Mouse (Mus musculus) spleen, adult 2 months (tissue): ENCODE measurements around the gene Abcf2. TPM values are rescaled to one million over a fixed set of nuclear protein-coding genes. Genes with fewer than 3 reads are reported as not detected.
"Not testable (repeated sequence)": the region's sequence is repeated elsewhere in the genome, so short reads cannot be mapped to it uniquely, and the experiment has no call there.

ENCODE experiments used
- DNase-seq, 2 experiments: peaks; one replicate each; pipeline versions ENCODE4 v3.0.0 to v3.0.0-alpha.2; 2012 to 2021; ENCODE audit warnings: low spot score in 2 of 2, low read depth in 1 of 2
- H3K27ac ChIP-seq: fragments of 200-500 bp; 2 replicates; pipeline ENCODE4 v1.5.1; 2012; ENCODE audit warnings: low read length, inconsistent platforms; ENCODE audit not compliant: insufficient read depth
- H3K27me3 ChIP-seq: fragments of 200-500 bp; 2 replicates; pipeline ENCODE4 v1.6.1; 2012; ENCODE audit warnings: mild to moderate bottlenecking, moderate library complexity, low read length, inconsistent platforms; ENCODE audit not compliant: control insufficient read depth, insufficient read depth
- H3K36me3 ChIP-seq: fragments of 200-500 bp; 2 replicates; pipeline ENCODE4 v1.6.1; 2012; ENCODE audit warnings: mild to moderate bottlenecking, low read length, inconsistent platforms; ENCODE audit not compliant: control insufficient read depth, insufficient read depth
- H3K4me1 ChIP-seq: fragments of 200-500 bp; 2 replicates; pipeline ENCODE4 v1.6.1; 2011; ENCODE audit warnings: inconsistent platforms; ENCODE audit not compliant: control insufficient read depth, insufficient read depth, insufficient read length
- H3K4me3 ChIP-seq: fragments of 200-500 bp; 2 replicates; pipeline ENCODE4 v1.5.1; 2011; ENCODE audit warnings: mild to moderate bottlenecking, inconsistent platforms; ENCODE audit not compliant: insufficient read depth, insufficient read length; ENCODE audit errors: extremely low read depth
- CTCF ChIP-seq: fragments of 200-500 bp; IDR thresholded peaks from 2 replicates; pipeline ENCODE4 v1.5.1; 2011; ENCODE audit warnings: mild to moderate bottlenecking, inconsistent platforms; ENCODE audit not compliant: insufficient read depth, insufficient read length, insufficient replicate concordance; ENCODE audit errors: extremely low read depth
- POLR2A ChIP-seq: fragments of 200-500 bp; IDR thresholded peaks from 2 replicates; pipeline ENCODE4 v1.6.1; 2011; ENCODE audit warnings: low read depth, low read length, inconsistent platforms
- WGBS: fragments of 180-500 bp; shearing (Covaris S2); methylation state at CpG from one replicate; pipeline ENCODE4 v1.1.7; 2018; 5-methylcytosine and 5-hydroxymethylcytosine counted together
- polyA plus RNA-seq: library from polyadenylated mRNA; depleted of rRNA; stranded (reverse); fragments of >200 nt; gene quantifications from 2 replicates; pipeline ENCODE4 v1.2.3, GENCODE M21; 2012

Abcf2 gene
- polyA plus RNA-seq, 1 experiment: 30.6 TPM

GRCm38 (mm10) chr5:24578109-24578963, 1.1 kb upstream of the Abcf2 start:
- Histone ChIP-seq H3K4me1 (peaks cover 2% of the 10 kb centered on the region; the same call in 1 of the 2 replicates), H3K27me3 (no peaks in the 10 kb centered on the region), H3K27ac (peak overlapping the region; percentile 81; the same call in 1 of the 2 replicates), H3K4me3 (peak overlapping the region; percentile 68; the same call in 1 of the 2 replicates), H3K36me3 (peaks cover 11% of the 10 kb centered on the region)
- DNase-seq: no peak
- TF ChIP-seq POLR2A (no peak), CTCF (no peak)
- 20% methylated on average over 6 of the region's 6 CpGs for WGBS

GRCm38 (mm10) chr5:24576801-24577182, 475 bp downstream of the Abcf2 start:
- H3K27me3 ChIP-seq: no peaks in the 10 kb centered on the region
- H3K27ac ChIP-seq: peak overlapping the region; percentile 38; the same call in 1 of the 2 replicates
- TF ChIP-seq POLR2A (no peak), CTCF (no peak)
- H3K4me1 ChIP-seq: peaks cover 2% of the 10 kb centered on the region; the same call in 1 of the 2 replicates
- H3K4me3 ChIP-seq: peak overlapping the region; percentile 74
- DNase-seq: peak in 1 of 2 experiments; percentile 31
- under 1% methylated on average over 32 of the region's 32 CpGs for WGBS
- peaks cover 20% of the 10 kb centered on the region for H3K36me3 ChIP-seq

GRCm38 (mm10) chr5:24575948-24576347, 1.3 kb downstream of the Abcf2 start:
- peaks cover 2% of the 10 kb centered on the region; the same call in 1 of the 2 replicates for H3K4me1 ChIP-seq
- no peak for DNase-seq
- TF ChIP-seq POLR2A (no peak), CTCF (no peak)
- H3K27me3 ChIP-seq: no peaks in the 10 kb centered on the region
- H3K4me3 ChIP-seq: no peak overlapping the region
- no peak overlapping the region for H3K27ac ChIP-seq
- 92% methylated on average over 1 of the region's 1 CpGs for WGBS
- peaks cover 24% of the 10 kb centered on the region for H3K36me3 ChIP-seq

DNA sequence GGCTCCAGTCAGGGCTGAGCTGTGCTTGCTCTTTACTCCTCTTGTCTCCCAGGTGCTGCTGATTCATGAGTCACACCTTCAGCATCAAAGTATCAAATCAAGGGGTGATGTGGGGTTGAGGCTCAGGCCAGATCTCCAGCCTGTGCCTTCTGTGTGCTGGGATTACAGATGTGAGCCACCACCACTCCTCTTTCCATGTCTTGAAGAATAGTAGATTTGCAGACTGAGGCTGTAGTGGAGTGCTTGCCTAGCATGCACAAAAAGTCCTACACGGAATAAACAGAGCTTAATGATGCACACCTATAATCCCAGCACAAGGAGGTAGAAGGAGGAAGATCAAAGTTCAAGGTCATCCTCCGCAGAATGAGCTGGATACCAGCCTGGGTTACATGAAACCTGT, 20.6 kb downstream of the Abcf2 start, which contains the start of gene 4931409K22Rik:
TSS of gene 4931409K22Rik (minus strand) at position 101 of the 400 bp plus-strand sequence.
- Histone ChIP-seq H3K27me3 (no peaks in the 10 kb centered on the region), H3K27ac (no peak within 1 kb of the TSS), H3K4me3 (no peak within 1 kb of the TSS), H3K36me3 (no peaks in the 10 kb centered on the region), H3K4me1 (no peaks in the 10 kb centered on the region)
- WGBS: 84% methylated on average over 2 of the region's 2 CpGs
- no peak for TF ChIP-seq POLR2A
- no peak for TF ChIP-seq CTCF
- DNase-seq: no peak

DNA sequence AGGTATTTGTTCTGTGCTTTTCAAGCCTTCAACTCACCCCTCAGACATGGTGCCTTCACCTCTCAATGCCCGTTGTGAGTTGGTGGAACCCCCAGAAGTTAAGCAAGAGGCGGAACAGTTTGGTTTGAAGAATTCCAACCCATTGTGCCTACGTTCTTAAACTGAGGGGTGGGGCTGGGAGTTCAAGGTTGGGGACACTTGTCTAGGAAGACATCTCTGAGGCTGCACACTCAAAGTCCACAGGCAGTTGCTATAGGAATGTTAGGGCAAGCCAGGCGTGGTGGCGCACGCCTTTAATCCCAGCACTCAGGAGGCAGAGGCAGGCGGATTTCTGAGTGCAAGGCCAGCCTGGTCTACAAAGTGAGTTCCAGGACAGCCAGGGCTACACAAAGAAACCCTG, 21.9 kb downstream of the Abcf2 start:
- WGBS: 91% methylated on average over 7 of the region's 7 CpGs
- H3K27ac ChIP-seq, H3K4me1 ChIP-seq, H3K4me3 ChIP-seq, H3K36me3 ChIP-seq, DNase-seq, H3K27me3 ChIP-seq: not testable (repeated sequence)

- 75% methylated on average over 5 of the region's 5 CpGs for WGBS
- DNase-seq: no peak
- Histone ChIP-seq H3K27me3 (no peaks in the 10 kb centered on the region), H3K4me3 (no peak overlapping the region), H3K27ac (no peak overlapping the region), H3K4me1 (no peaks in the 10 kb centered on the region), H3K36me3 (no peaks in the 10 kb centered on the region)
- TF ChIP-seq CTCF: no peak
- TF ChIP-seq POLR2A: no peak
Observed at GRCm38 (mm10) chr5:24553621-24554244, 23.5 kb downstream of the Abcf2 start.

- no peak overlapping the region for H3K27ac ChIP-seq
- no peaks in the 10 kb centered on the region for H3K4me1 ChIP-seq
- WGBS: 59% methylated on average over 2 of the region's 2 CpGs
- no peaks in the 10 kb centered on the region for H3K27me3 ChIP-seq
- H3K36me3 ChIP-seq: no peaks in the 10 kb centered on the region
- no peak for TF ChIP-seq POLR2A
- no peak for TF ChIP-seq CTCF
- no peak overlapping the region for H3K4me3 ChIP-seq
- DNase-seq: no peak
Observed at GRCm38 (mm10) chr5:24551317-24551688, 26.0 kb downstream of the Abcf2 start.
